Mouse (Mus musculus): ENCODE data around the gene Mdfi.

DNA sequence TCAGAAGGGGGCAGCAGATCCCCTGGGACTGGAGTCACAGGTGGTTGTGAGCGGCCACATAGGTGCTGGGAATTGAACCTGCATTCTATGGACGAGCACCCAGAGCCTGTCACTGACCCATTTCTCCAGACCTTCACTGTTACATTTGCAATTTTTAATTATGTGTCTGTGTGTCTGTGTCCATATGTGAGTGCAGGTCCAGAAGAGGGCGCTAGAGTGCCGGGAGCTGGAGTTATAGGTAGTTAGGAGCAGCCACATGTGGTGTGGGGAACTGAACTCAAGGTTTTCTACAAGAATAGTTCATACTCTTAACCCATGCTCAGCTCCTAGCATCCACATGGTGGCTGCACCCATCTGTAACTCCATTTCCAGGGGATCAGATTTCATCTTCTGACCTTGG lies 37.5 kb downstream of the Mdfi start:
- no peak for TF ChIP-seq CTCF (IDR thresholded peaks at IDR 0.05; ENCODE audit: extremely low read depth, insufficient read depth, low read length)
- TF ChIP-seq POLR2A (IDR thresholded peaks at IDR 0.05; ENCODE audit: extremely low read depth, insufficient read depth, low read length): no peak

Measured in cortical plate, adult 2 months (tissue).